Mouse (Mus musculus) kidney, embryonic 16.5 days (tissue): ENCODE results near the gene Adal. TPM values are rescaled to one million over a fixed set of nuclear protein-coding genes. Genes with fewer than 3 reads are reported as not detected.

ENCODE experiments used
- ATAC-seq: fragments of 200-750 bp; cut with Nextera tagmentation; 2 replicates; pipeline ENCODE4 v1.8.0; 2017; ENCODE audit warnings: moderate TSS enrichment; ENCODE audit not compliant: low FRiP score, low TSS enrichment
- H3K27ac ChIP-seq: fragments of 300-500 bp; sonication (generic); 2 replicates; pipeline ENCODE4 v1.5.1; 2014; ENCODE audit warnings: low read length
- H3K27me3 ChIP-seq: fragments of 300-500 bp; sonication (generic); 2 replicates; pipeline ENCODE4 v1.6.1; 2014; ENCODE audit warnings: low read length, control low read depth, mixed read lengths; ENCODE audit not compliant: insufficient read depth
- H3K36me3 ChIP-seq: fragments of 300-500 bp; sonication (generic); 2 replicates; pipeline ENCODE4 v1.6.1; 2014; ENCODE audit warnings: low read length, control low read depth, mixed read lengths; ENCODE audit not compliant: insufficient read depth
- H3K4me1 ChIP-seq: fragments of 300-500 bp; sonication (generic); 2 replicates; pipeline ENCODE4 v1.6.1; 2014; ENCODE audit warnings: low read length, control low read depth, mixed read lengths; ENCODE audit not compliant: insufficient read depth
- H3K4me2 ChIP-seq: fragments of 300-500 bp; sonication (generic); replicated peaks from 2 replicates; pipeline ENCODE4 v1.6.1; 2014; ENCODE audit warnings: low read depth, low read length
- H3K4me3 ChIP-seq: fragments of 300-500 bp; sonication (generic); 2 replicates; pipeline ENCODE4 v1.5.1; 2014; ENCODE audit warnings: mild to moderate bottlenecking, low read length
- H3K9ac ChIP-seq: fragments of 300-500 bp; sonication (generic); replicated peaks from 2 replicates; pipeline ENCODE4 v1.6.1; 2014; ENCODE audit warnings: low read length
- H3K9me3 ChIP-seq: fragments of 300-500 bp; sonication (generic); 2 replicates; pipeline ENCODE4 v1.6.1; 2016; ENCODE audit warnings: low read length, control low read depth
- WGBS: fragments of 180-500 bp; shearing (Covaris S2); extraction: QIAGEN DNeasy Blood & Tissue Kit; methylation state at CpG from one replicate; pipeline ENCODE4 v1.1.7; 2014; 5-methylcytosine and 5-hydroxymethylcytosine counted together
- polyA plus RNA-seq: library from polyadenylated mRNA; unstranded; fragments of >200 nt; fragmentation: Nextera tagmentation; extraction: Ambion mirVana; gene quantifications from 2 replicates; pipeline ENCODE4 v1.2.1, GENCODE M21; 2015

The Adal gene
- polyA plus RNA-seq, 1 experiment from 2014 or later, result 26.2 TPM

GRCm38 (mm10) chr2:121170481-121170971 lies 30.3 kb downstream of the Adal start, which contains the start of gene Tubgcp4:
Gene Tubgcp4 (plus strand): TSS chr2:121170654.
- peak; percentile 19; the same call in 1 of the 2 replicates for ATAC-seq

GRCm38 (mm10) chr2:121170980-121171742 lies 30.9 kb downstream of the Adal start, which contains the start of gene Zscan29:
Gene Zscan29 (minus strand): TSS chr2:121171125.
- H3K9me3 ChIP-seq, result no peaks in the 10 kb centered on the region
- peak within 1 kb of the TSS; percentile 96 for H3K4me2 ChIP-seq
- peak within 1 kb of the TSS; percentile 94 for H3K27ac ChIP-seq
- peaks cover 20% of the 10 kb centered on the region for H3K4me1 ChIP-seq
- H3K9ac ChIP-seq, result peak within 1 kb of the TSS; percentile 77
- peaks cover 15% of the 10 kb centered on the region for H3K36me3 ChIP-seq
- H3K27me3 ChIP-seq, result no peaks in the 10 kb centered on the region
- peak within 1 kb of the TSS; percentile 56 for H3K4me3 ChIP-seq
- WGBS, result under 1% methylated on average over 65 of the region's 66 CpGs
- ATAC-seq, result peak; percentile 96

More at GRCm38 (mm10) chr2:121170481-121170971, 30.3 kb downstream of the Adal start, which contains the start of gene Tubgcp4:
- Histone ChIP-seq H3K4me3 (peak within 1 kb of the TSS; percentile 56), H3K27me3 (no peaks in the 10 kb centered on the region), H3K9ac (peak within 1 kb of the TSS; percentile 77), H3K4me2 (peak within 1 kb of the TSS; percentile 96), H3K27ac (peak within 1 kb of the TSS; percentile 94), H3K9me3 (no peaks in the 10 kb centered on the region), H3K36me3 (peaks cover 18% of the 10 kb centered on the region), H3K4me1 (peaks cover 20% of the 10 kb centered on the region)
- under 1% methylated on average over 38 of the region's 38 CpGs for WGBS

- peaks cover 51% of the 10 kb centered on the region for H3K36me3 ChIP-seq
- WGBS, result 94% methylated on average over 3 of the region's 3 CpGs
- no peak overlapping the region for H3K9ac ChIP-seq
- no peak overlapping the region for H3K4me3 ChIP-seq
- H3K27ac ChIP-seq, result no peak overlapping the region
- no peaks in the 10 kb centered on the region for H3K9me3 ChIP-seq
- H3K27me3 ChIP-seq, result no peaks in the 10 kb centered on the region
- no peak overlapping the region for H3K4me2 ChIP-seq
- ATAC-seq, result no peak
- no peaks in the 10 kb centered on the region for H3K4me1 ChIP-seq
Measured at GRCm38 (mm10) chr2:121178828-121179479, 38.7 kb downstream of the Adal start.

GRCm38 (mm10) chr2:121183431-121183830 lies 43.2 kb downstream of the Adal start:
- H3K36me3 ChIP-seq, result peaks cover 58% of the 10 kb centered on the region
- H3K9ac ChIP-seq, result no peak overlapping the region
- ATAC-seq, result no peak
- H3K4me1 ChIP-seq, result no peaks in the 10 kb centered on the region
- no peaks in the 10 kb centered on the region for H3K9me3 ChIP-seq
- H3K4me2 ChIP-seq, result no peak overlapping the region
- WGBS, result 78% methylated on average over 5 of the region's 5 CpGs
- no peak overlapping the region for H3K4me3 ChIP-seq
- no peak overlapping the region for H3K27ac ChIP-seq
- no peaks in the 10 kb centered on the region for H3K27me3 ChIP-seq

GRCm38 (mm10) chr2:121184142-121184541 lies 43.9 kb downstream of the Adal start:
- WGBS, result 94% methylated on average over 7 of the region's 7 CpGs
- H3K27me3 ChIP-seq, result no peaks in the 10 kb centered on the region
- no peaks in the 10 kb centered on the region for H3K4me1 ChIP-seq
- no peak overlapping the region for H3K9ac ChIP-seq
- H3K9me3 ChIP-seq, result no peaks in the 10 kb centered on the region
- no peak overlapping the region for H3K27ac ChIP-seq
- no peak overlapping the region for H3K4me2 ChIP-seq
- ATAC-seq, result no peak
- H3K4me3 ChIP-seq, result no peak overlapping the region
- peaks cover 57% of the 10 kb centered on the region for H3K36me3 ChIP-seq

- Histone ChIP-seq H3K9ac (no peak overlapping the region), H3K27me3 (no peaks in the 10 kb centered on the region), H3K27ac (no peak overlapping the region), H3K9me3 (no peaks in the 10 kb centered on the region), H3K4me2 (no peak overlapping the region), H3K4me1 (no peaks in the 10 kb centered on the region), H3K36me3 (peaks cover 72% of the 10 kb centered on the region), H3K4me3 (no peak overlapping the region)
- ATAC-seq, result no peak
- WGBS, result 68% methylated on average over 1 of the region's 1 CpGs
Measured at GRCm38 (mm10) chr2:121188530-121188929, 48.3 kb downstream of the Adal start.

- Histone ChIP-seq H3K27ac (no peak overlapping the region), H3K9me3 (no peaks in the 10 kb centered on the region), H3K4me2 (no peak overlapping the region), H3K9ac (no peak overlapping the region), H3K4me1 (no peaks in the 10 kb centered on the region), H3K27me3 (no peaks in the 10 kb centered on the region), H3K36me3 (peaks cover 85% of the 10 kb centered on the region), H3K4me3 (no peak overlapping the region)
- ATAC-seq, result no peak
- WGBS, result 90% methylated on average over 9 of the region's 9 CpGs
Measured at GRCm38 (mm10) chr2:121195466-121195865, 55.2 kb downstream of the Adal start.

GRCm38 (mm10) chr2:121204276-121204675 lies 64.0 kb downstream of the Adal start:
- Histone ChIP-seq H3K27ac (no peak overlapping the region), H3K9ac (no peak overlapping the region), H3K27me3 (no peaks in the 10 kb centered on the region), H3K36me3 (peaks cover 77% of the 10 kb centered on the region), H3K4me2 (no peak overlapping the region), H3K9me3 (no peaks in the 10 kb centered on the region), H3K4me1 (no peaks in the 10 kb centered on the region), H3K4me3 (no peak overlapping the region)
- WGBS, result 92% methylated on average over 17 of the region's 17 CpGs
- ATAC-seq, result no peak
